Mouse (Mus musculus): ENCODE results near the gene Tle3. TPM values are rescaled to one million over a fixed set of nuclear protein-coding genes. Genes with fewer than 3 reads are reported as not detected.
A peak's percentile ranks its signal among the peaks of the same experiment; 100 is the strongest.

The Tle3 gene
- total RNA-seq (2014; rRNA removed), result 82.2 and 94.9 TPM in 2 replicates
- polyA plus RNA-seq (2015; fragmentation: Nextera tagmentation; extraction: Ambion mirVana), result 20.2 and 21.8 TPM in 2 replicates

- H3K4me1 ChIP-seq (ENCODE audit: insufficient read depth, low read length), result peaks cover 37% of the 10 kb centered on the region; the same call in 1 of the 2 replicates
- no peaks in the 10 kb centered on the region for H3K36me3 ChIP-seq (ENCODE audit: insufficient read depth, low read length)
- H3K4me2 ChIP-seq (ENCODE audit: low read depth, low read length, poor library complexity, severe bottlenecking), result peak within 1 kb of the TSS; percentile 92
- no peaks in the 10 kb centered on the region for H3K9me3 ChIP-seq (ENCODE audit: low read length)
- TF ChIP-seq CTCF (IDR thresholded peaks at IDR 0.05), result peak; percentile 74
- 0 out of 2 replicates have a peak, but pooled peaks cover 5% of the 10 kb centered on the region for H3K27me3 ChIP-seq (ENCODE audit: insufficient read depth, low read length)
- ATAC-seq (ENCODE audit: low FRiP score) (peak; percentile 80), DNase-seq (ENCODE audit: low spot score) (peak; percentile 100)
- H3K9ac ChIP-seq (replicated peaks; ENCODE audit: low read length, poor library complexity, severe bottlenecking), result peak within 1 kb of the TSS; percentile 93
- under 1% methylated on average over 35 of the region's 35 CpGs for WGBS
- H3K27ac ChIP-seq (ENCODE audit: low read depth, low read length), result peak within 1 kb of the TSS; percentile 92
- H3K4me3 ChIP-seq (ENCODE audit: low read depth, low read length), result peak within 1 kb of the TSS; percentile 86
These were observed at the start of gene Tle3 for GRCm38 (mm10) chr9:61371755-61372509. TSS of gene Tle3 (plus strand) at chr9:61372366.

- no peaks in the 10 kb centered on the region for H3K36me3 ChIP-seq (ENCODE audit: insufficient read depth, low read length)
- H3K4me2 ChIP-seq (ENCODE audit: low read depth, low read length, poor library complexity, severe bottlenecking), result no peak overlapping the region
- 95% methylated on average over 5 of the region's 5 CpGs for WGBS
- no peak overlapping the region for H3K4me3 ChIP-seq (ENCODE audit: low read depth, low read length)
- ATAC-seq (ENCODE audit: low FRiP score) (no peak), DNase-seq (ENCODE audit: low spot score) (no peak)
- H3K4me1 ChIP-seq (ENCODE audit: insufficient read depth, low read length), result peaks cover 6% of the 10 kb centered on the region; the same call in 1 of the 2 replicates
- no peak overlapping the region for H3K27ac ChIP-seq (ENCODE audit: low read depth, low read length)
- no peak for TF ChIP-seq CTCF (IDR thresholded peaks at IDR 0.05)
- no peak overlapping the region for H3K9ac ChIP-seq (replicated peaks; ENCODE audit: low read length, poor library complexity, severe bottlenecking)
- H3K27me3 ChIP-seq (ENCODE audit: insufficient read depth, low read length), result 0 out of 2 replicates have a peak, but pooled peaks cover 4% of the 10 kb centered on the region
- H3K9me3 ChIP-seq (ENCODE audit: low read length), result no peaks in the 10 kb centered on the region
These were observed 48.9 kb upstream of the Tle3 start for GRCm38 (mm10) chr9:61323221-61323620.

- no peak overlapping the region for H3K9ac ChIP-seq (replicated peaks; ENCODE audit: low read length, poor library complexity, severe bottlenecking)
- H3K27ac ChIP-seq (ENCODE audit: low read depth, low read length), result no peak overlapping the region
- TF ChIP-seq CTCF (IDR thresholded peaks at IDR 0.05), result no peak
- 46% methylated on average over 3 of the region's 3 CpGs for WGBS
- H3K4me2 ChIP-seq (ENCODE audit: low read depth, low read length, poor library complexity, severe bottlenecking), result no peak overlapping the region
- no peaks in the 10 kb centered on the region for H3K9me3 ChIP-seq (ENCODE audit: low read length)
- DNase-seq (ENCODE audit: low spot score), result no peak
- H3K4me3 ChIP-seq (ENCODE audit: low read depth, low read length), result no peak overlapping the region
- no peak for ATAC-seq (ENCODE audit: low FRiP score)
- H3K36me3 ChIP-seq (ENCODE audit: insufficient read depth, low read length), result no peaks in the 10 kb centered on the region
- H3K27me3 ChIP-seq (ENCODE audit: insufficient read depth, low read length), result 0 out of 2 replicates have a peak, but pooled peaks cover 4% of the 10 kb centered on the region
- H3K4me1 ChIP-seq (ENCODE audit: insufficient read depth, low read length), result peaks cover 6% of the 10 kb centered on the region; the same call in 1 of the 2 replicates
These were observed 48.3 kb upstream of the Tle3 start for GRCm38 (mm10) chr9:61323879-61324278.

- Histone ChIP-seq H3K27me3 (ENCODE audit: insufficient read depth, low read length) (0 out of 2 replicates have a peak, but pooled peaks cover 4% of the 10 kb centered on the region), H3K9me3 (ENCODE audit: low read length) (no peaks in the 10 kb centered on the region), H3K4me2 (ENCODE audit: low read depth, low read length, poor library complexity, severe bottlenecking) (no peak overlapping the region), H3K4me1 (ENCODE audit: insufficient read depth, low read length) (peaks cover 6% of the 10 kb centered on the region; the same call in 1 of the 2 replicates), H3K9ac (replicated peaks; ENCODE audit: low read length, poor library complexity, severe bottlenecking) (no peak overlapping the region), H3K27ac (ENCODE audit: low read depth, low read length) (no peak overlapping the region), H3K4me3 (ENCODE audit: low read depth, low read length) (no peak overlapping the region), H3K36me3 (ENCODE audit: insufficient read depth, low read length) (no peaks in the 10 kb centered on the region)
- 19% methylated on average over 12 of the region's 12 CpGs for WGBS
- DNase-seq (ENCODE audit: low spot score), result peak; percentile 32
- ATAC-seq (ENCODE audit: low FRiP score), result no peak
- no peak for TF ChIP-seq CTCF (IDR thresholded peaks at IDR 0.05)
These were observed 47.8 kb upstream of the Tle3 start for GRCm38 (mm10) chr9:61324354-61324753.

- WGBS, result 40% methylated on average over 2 of the region's 2 CpGs
- Histone ChIP-seq H3K9me3 (ENCODE audit: low read length) (no peaks in the 10 kb centered on the region), H3K27ac (ENCODE audit: low read depth, low read length) (no peak overlapping the region), H3K9ac (replicated peaks; ENCODE audit: low read length, poor library complexity, severe bottlenecking) (no peak overlapping the region), H3K4me2 (ENCODE audit: low read depth, low read length, poor library complexity, severe bottlenecking) (no peak overlapping the region), H3K36me3 (ENCODE audit: insufficient read depth, low read length) (no peaks in the 10 kb centered on the region), H3K27me3 (ENCODE audit: insufficient read depth, low read length) (0 out of 2 replicates have a peak, but pooled peaks cover 4% of the 10 kb centered on the region), H3K4me3 (ENCODE audit: low read depth, low read length) (no peak overlapping the region), H3K4me1 (ENCODE audit: insufficient read depth, low read length) (peaks cover 6% of the 10 kb centered on the region; the same call in 1 of the 2 replicates)
- TF ChIP-seq CTCF (IDR thresholded peaks at IDR 0.05), result no peak
- DNase-seq (ENCODE audit: low spot score) (no peak), ATAC-seq (ENCODE audit: low FRiP score) (no peak)
These were observed 47.2 kb upstream of the Tle3 start for GRCm38 (mm10) chr9:61325012-61325411.

- no peak overlapping the region for H3K4me2 ChIP-seq (ENCODE audit: low read depth, low read length, poor library complexity, severe bottlenecking)
- H3K4me1 ChIP-seq (ENCODE audit: insufficient read depth, low read length), result peaks cover 6% of the 10 kb centered on the region; the same call in 1 of the 2 replicates
- H3K9ac ChIP-seq (replicated peaks; ENCODE audit: low read length, poor library complexity, severe bottlenecking), result no peak overlapping the region
- no peak for TF ChIP-seq CTCF (IDR thresholded peaks at IDR 0.05)
- no peaks in the 10 kb centered on the region for H3K9me3 ChIP-seq (ENCODE audit: low read length)
- no peak overlapping the region for H3K27ac ChIP-seq (ENCODE audit: low read depth, low read length)
- H3K27me3 ChIP-seq (ENCODE audit: insufficient read depth, low read length), result 0 out of 2 replicates have a peak, but pooled peaks cover 4% of the 10 kb centered on the region
- no peak overlapping the region for H3K4me3 ChIP-seq (ENCODE audit: low read depth, low read length)
- H3K36me3 ChIP-seq (ENCODE audit: insufficient read depth, low read length), result no peaks in the 10 kb centered on the region
- DNase-seq (ENCODE audit: low spot score) (peak; percentile 49), ATAC-seq (ENCODE audit: low FRiP score) (no peak)
- 40% methylated on average over 7 of the region's 7 CpGs for WGBS
These were observed 46.2 kb upstream of the Tle3 start for GRCm38 (mm10) chr9:61325931-61326351.
